Mouse (Mus musculus) hindbrain, embryonic 16.5 days (tissue): ENCODE measurements at regions not wholly inside any gene's neighbourhood (a gene's known extent, or its start where the extent isn't known, plus 50 kb on each side); places are given as distances from the start of the nearest gene placed in this dataset.
A peak's percentile ranks its signal among the peaks of the same experiment; 100 is the strongest.
"Not testable (repeated sequence)": the region's sequence is repeated elsewhere in the genome, so short reads cannot be mapped to it uniquely, and the experiment has no call there.

ENCODE experiments used
- ATAC-seq: fragments of 200-750 bp; cut with Nextera tagmentation; 2 replicates; pipeline ENCODE4 v1.8.0; 2017; ENCODE audit warnings: moderate TSS enrichment, moderate library complexity
- H3K27ac ChIP-seq: fragments of 300-500 bp; sonication (generic); 2 replicates; pipeline ENCODE4 v1.5.1; 2014; ENCODE audit warnings: low read depth, mild to moderate bottlenecking, control low read depth, low read length, moderate library complexity
- H3K27me3 ChIP-seq: fragments of 300-500 bp; sonication (generic); replicated peaks from 2 replicates; pipeline ENCODE4 v1.6.1; 2014; ENCODE audit warnings: low read length; ENCODE audit not compliant: control insufficient read depth, insufficient read depth
- H3K36me3 ChIP-seq: fragments of 300-500 bp; sonication (generic); 2 replicates; pipeline ENCODE4 v1.6.1; 2014; ENCODE audit warnings: mild to moderate bottlenecking, low read length, moderate library complexity, mixed read lengths; ENCODE audit not compliant: control insufficient read depth, insufficient read depth
- H3K4me1 ChIP-seq: fragments of 300-500 bp; sonication (generic); 2 replicates; pipeline ENCODE4 v1.6.1; 2014; ENCODE audit warnings: low read depth, low read length; ENCODE audit not compliant: control insufficient read depth, insufficient read depth
- H3K4me2 ChIP-seq: fragments of 300-500 bp; sonication (generic); 2 replicates; pipeline ENCODE4 v1.6.1; 2014; ENCODE audit warnings: mild to moderate bottlenecking, low read length, control low read depth, moderate library complexity
- H3K4me3 ChIP-seq: fragments of 300-500 bp; sonication (generic); 2 replicates; pipeline ENCODE4 v1.5.1; 2014; ENCODE audit warnings: mild to moderate bottlenecking, low read length, control low read depth, moderate library complexity
- H3K9ac ChIP-seq: fragments of 300-500 bp; sonication (generic); 2 replicates; pipeline ENCODE4 v1.6.1; 2014; ENCODE audit warnings: low read depth, mild to moderate bottlenecking, control low read depth, low read length, moderate library complexity
- H3K9me3 ChIP-seq: fragments of 300-500 bp; sonication (generic); 2 replicates; pipeline ENCODE4 v1.6.1; 2014; ENCODE audit warnings: mild to moderate bottlenecking, low read length, moderate library complexity; ENCODE audit not compliant: control insufficient read depth
- WGBS: fragments of 180-500 bp; shearing (Covaris S2); extraction: QIAGEN DNeasy Blood & Tissue Kit; methylation state at CpG from one replicate; pipeline ENCODE4 v1.1.7; 2014; 5-methylcytosine and 5-hydroxymethylcytosine counted together

- no peak overlapping the region for H3K4me2 ChIP-seq
- H3K36me3 ChIP-seq, result no peaks in the 10 kb centered on the region
- H3K4me3 ChIP-seq, result no peak overlapping the region
- WGBS, result 90% methylated on average over 7 of the region's 7 CpGs
- no peak overlapping the region for H3K27ac ChIP-seq
- no peaks in the 10 kb centered on the region for H3K4me1 ChIP-seq
- ATAC-seq, result no peak
- H3K9ac ChIP-seq, result no peak overlapping the region
- no peaks in the 10 kb centered on the region for H3K27me3 ChIP-seq
- no peaks in the 10 kb centered on the region for H3K9me3 ChIP-seq
Observed at GRCm38 (mm10) chr1:161728546-161729206, 59.6 kb downstream of the Fasl start.

DNA sequence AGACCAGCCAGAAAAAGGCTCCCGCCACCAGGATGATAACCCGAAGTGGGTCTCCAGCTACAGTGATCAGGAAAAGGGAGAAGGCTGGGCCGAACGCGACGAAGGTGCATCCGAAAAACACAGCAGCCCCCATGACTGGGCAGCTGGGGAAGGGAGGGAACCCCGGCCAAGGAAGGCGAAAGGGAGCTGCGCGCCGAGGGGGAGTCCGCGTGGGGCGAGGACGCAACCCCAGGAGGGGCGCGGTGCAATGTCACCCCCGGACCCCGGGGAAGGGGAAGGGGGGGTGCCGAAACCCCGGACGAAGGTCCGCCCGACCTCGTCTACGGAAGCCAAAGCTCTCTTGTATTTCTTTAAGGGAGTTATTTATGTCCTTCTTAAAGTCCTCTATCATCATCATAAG lies 60.9 kb downstream of the Fasl start:
- H3K4me2 ChIP-seq, H3K9me3 ChIP-seq, ATAC-seq, H3K36me3 ChIP-seq, H3K27me3 ChIP-seq, H3K4me3 ChIP-seq, H3K9ac ChIP-seq, H3K4me1 ChIP-seq, H3K27ac ChIP-seq: not testable (repeated sequence)
- WGBS, result 93% methylated on average over 8 of the region's 27 CpGs

DNA sequence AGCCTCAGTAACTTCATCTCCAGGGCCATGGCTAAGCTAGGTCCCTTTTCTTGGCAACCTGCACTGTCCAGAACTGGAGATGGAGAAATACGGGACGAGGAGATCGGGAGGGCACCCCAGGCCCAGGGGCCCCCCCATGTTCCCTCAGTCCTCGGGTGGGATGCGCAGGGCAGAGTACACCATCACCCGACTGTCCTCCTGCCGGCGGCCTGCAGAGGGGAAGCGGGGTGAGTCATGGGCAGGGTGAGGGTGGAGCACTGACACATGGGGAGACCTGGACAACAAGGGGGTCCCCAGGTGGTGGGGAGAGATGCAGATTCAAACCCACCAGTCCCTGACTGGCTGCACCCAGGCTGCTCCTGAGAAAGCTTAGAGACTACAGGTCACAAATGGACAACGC lies 62.2 kb downstream of the Fasl start:
- 100% methylated on average over 1 of the region's 10 CpGs for WGBS
- H3K9me3 ChIP-seq, H3K27me3 ChIP-seq, H3K9ac ChIP-seq, H3K4me3 ChIP-seq, H3K4me2 ChIP-seq, H3K4me1 ChIP-seq, H3K36me3 ChIP-seq, H3K27ac ChIP-seq, ATAC-seq: not testable (repeated sequence)

- H3K9me3 ChIP-seq, result no peaks in the 10 kb centered on the region
Observed at GRCm38 (mm10) chr1:161719876-161720275, 68.4 kb downstream of the Fasl start.

GRCm38 (mm10) chr1:161718254-161718653 lies 70.0 kb downstream of the Fasl start:
- ATAC-seq, result no peak
- 67% methylated on average over 5 of the region's 5 CpGs for WGBS
- Histone ChIP-seq H3K9ac (no peak overlapping the region), H3K27ac (no peak overlapping the region), H3K27me3 (no peaks in the 10 kb centered on the region), H3K36me3 (no peaks in the 10 kb centered on the region), H3K9me3 (no peaks in the 10 kb centered on the region), H3K4me1 (no peaks in the 10 kb centered on the region), H3K4me2 (no peak overlapping the region), H3K4me3 (no peak overlapping the region)

More at GRCm38 (mm10) chr1:161719876-161720275, 68.4 kb downstream of the Fasl start:
- Histone ChIP-seq H3K27me3 (no peaks in the 10 kb centered on the region), H3K4me3 (no peak overlapping the region), H3K4me2 (no peak overlapping the region), H3K9ac (no peak overlapping the region), H3K36me3 (no peaks in the 10 kb centered on the region), H3K4me1 (no peaks in the 10 kb centered on the region), H3K27ac (no peak overlapping the region)
- ATAC-seq, result no peak
- 66% methylated on average over 3 of the region's 3 CpGs for WGBS

DNA sequence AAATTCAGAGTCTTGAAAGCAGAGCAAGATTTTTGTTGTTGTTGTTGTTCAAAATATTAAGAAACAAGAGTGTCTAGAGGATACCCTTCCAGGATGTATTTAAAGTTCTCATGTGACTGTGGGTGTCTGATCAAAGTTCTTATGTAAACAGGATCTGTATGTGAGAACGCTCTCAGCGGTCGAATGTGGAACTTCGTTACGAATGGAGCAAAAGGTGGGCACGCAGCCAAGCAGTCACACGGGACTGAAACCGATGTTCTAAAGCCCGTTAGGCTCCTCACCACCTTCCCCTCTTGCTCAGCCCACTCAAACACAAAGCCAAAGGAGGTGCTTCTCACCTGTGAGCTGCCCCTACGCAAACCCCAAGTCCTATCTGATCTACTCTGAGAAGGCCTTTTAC lies 75.4 kb downstream of the Fasl start:
- Histone ChIP-seq H3K27ac (no peak overlapping the region), H3K4me2 (peak overlapping the region; percentile 35), H3K4me1 (no peaks in the 10 kb centered on the region), H3K9me3 (no peaks in the 10 kb centered on the region), H3K36me3 (no peaks in the 10 kb centered on the region), H3K27me3 (no peaks in the 10 kb centered on the region), H3K9ac (no peak overlapping the region), H3K4me3 (no peak overlapping the region)
- WGBS, result 64% methylated on average over 10 of the region's 10 CpGs
- ATAC-seq, result no peak

DNA sequence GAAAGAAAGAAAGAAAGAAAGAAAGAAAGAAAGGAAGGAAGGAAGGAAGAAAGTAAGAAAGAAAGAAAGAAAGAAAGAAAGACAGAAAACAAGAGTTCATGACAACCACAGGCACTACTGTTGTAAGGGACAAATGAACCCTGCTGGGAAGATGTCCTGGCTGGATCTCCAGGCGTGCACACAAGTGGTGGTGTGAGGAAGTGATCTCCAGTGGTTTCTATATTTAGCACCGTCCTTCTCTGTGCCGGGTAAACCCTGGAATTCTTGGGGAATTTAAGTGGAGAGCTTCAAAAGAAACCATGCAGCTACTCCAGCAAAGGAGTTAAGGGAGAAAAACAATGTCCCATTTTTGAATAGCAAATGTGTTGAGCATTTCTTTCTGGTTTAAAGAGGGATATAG lies 76.0 kb downstream of the Fasl start:
- no peaks in the 10 kb centered on the region for H3K4me1 ChIP-seq
- no peak overlapping the region for H3K27ac ChIP-seq
- 42% methylated on average over 3 of the region's 3 CpGs for WGBS
- H3K4me3 ChIP-seq, result no peak overlapping the region
- ATAC-seq, result no peak
- no peaks in the 10 kb centered on the region for H3K36me3 ChIP-seq
- no peaks in the 10 kb centered on the region for H3K9me3 ChIP-seq
- H3K4me2 ChIP-seq, result no peak overlapping the region
- no peak overlapping the region for H3K9ac ChIP-seq
- no peaks in the 10 kb centered on the region for H3K27me3 ChIP-seq

DNA sequence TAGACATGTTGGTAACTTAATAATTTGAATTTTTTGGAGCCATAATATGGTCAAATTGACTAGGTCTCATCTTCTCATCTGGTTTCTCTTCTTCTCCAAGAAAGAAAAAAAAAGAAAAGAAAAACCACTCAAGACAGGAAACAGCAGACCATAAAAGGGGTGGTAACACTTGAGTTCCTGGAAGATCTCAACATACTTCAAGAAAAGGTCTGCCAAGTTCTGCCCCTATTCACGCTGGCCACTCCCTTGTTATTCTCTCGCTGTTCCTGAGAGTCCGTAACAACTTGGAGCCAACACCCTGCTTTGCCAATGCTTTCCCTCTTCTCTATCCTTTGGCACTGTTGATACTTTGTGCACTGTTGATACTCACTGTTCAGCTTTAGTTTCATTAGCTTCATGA lies 81.2 kb downstream of the Fasl start:
- H3K4me3 ChIP-seq, result no peak overlapping the region
- no peaks in the 10 kb centered on the region for H3K4me1 ChIP-seq
- WGBS, result 93% methylated on average over 3 of the region's 3 CpGs
- no peak for ATAC-seq
- no peak overlapping the region for H3K4me2 ChIP-seq
- no peak overlapping the region for H3K27ac ChIP-seq
- H3K9me3 ChIP-seq, result no peaks in the 10 kb centered on the region
- no peaks in the 10 kb centered on the region for H3K36me3 ChIP-seq
- H3K9ac ChIP-seq, result no peak overlapping the region
- no peaks in the 10 kb centered on the region for H3K27me3 ChIP-seq

GRCm38 (mm10) chr1:161704961-161705360 lies 83.3 kb downstream of the Fasl start:
- H3K36me3 ChIP-seq, result no peaks in the 10 kb centered on the region
- ATAC-seq, result no peak
- H3K4me2 ChIP-seq, result no peak overlapping the region
- 73% methylated on average over 3 of the region's 3 CpGs for WGBS
- H3K9me3 ChIP-seq, result no peaks in the 10 kb centered on the region
- no peaks in the 10 kb centered on the region for H3K4me1 ChIP-seq
- H3K9ac ChIP-seq, result no peak overlapping the region
- H3K4me3 ChIP-seq, result no peak overlapping the region
- H3K27me3 ChIP-seq, result no peaks in the 10 kb centered on the region
- H3K27ac ChIP-seq, result no peak overlapping the region

- ATAC-seq, result no peak
- no peaks in the 10 kb centered on the region for H3K27me3 ChIP-seq
- WGBS, result 68% methylated on average over 3 of the region's 3 CpGs
- H3K27ac ChIP-seq, result no peak overlapping the region
- H3K4me2 ChIP-seq, result no peak overlapping the region
- no peaks in the 10 kb centered on the region for H3K36me3 ChIP-seq
- H3K9ac ChIP-seq, result no peak overlapping the region
- no peaks in the 10 kb centered on the region for H3K9me3 ChIP-seq
- no peak overlapping the region for H3K4me3 ChIP-seq
- H3K4me1 ChIP-seq, result no peaks in the 10 kb centered on the region
Observed at GRCm38 (mm10) chr1:161704527-161704926, 83.8 kb downstream of the Fasl start.
